Mouse (Mus musculus): ENCODE results near the gene Rpl10a. TPM values are rescaled to one million over a fixed set of nuclear protein-coding genes. Genes with fewer than 3 reads are reported as not detected.

Gene Rpl10a
- polyA plus RNA-seq, 1 experiment from 2014 or later = 313 TPM

DNA sequence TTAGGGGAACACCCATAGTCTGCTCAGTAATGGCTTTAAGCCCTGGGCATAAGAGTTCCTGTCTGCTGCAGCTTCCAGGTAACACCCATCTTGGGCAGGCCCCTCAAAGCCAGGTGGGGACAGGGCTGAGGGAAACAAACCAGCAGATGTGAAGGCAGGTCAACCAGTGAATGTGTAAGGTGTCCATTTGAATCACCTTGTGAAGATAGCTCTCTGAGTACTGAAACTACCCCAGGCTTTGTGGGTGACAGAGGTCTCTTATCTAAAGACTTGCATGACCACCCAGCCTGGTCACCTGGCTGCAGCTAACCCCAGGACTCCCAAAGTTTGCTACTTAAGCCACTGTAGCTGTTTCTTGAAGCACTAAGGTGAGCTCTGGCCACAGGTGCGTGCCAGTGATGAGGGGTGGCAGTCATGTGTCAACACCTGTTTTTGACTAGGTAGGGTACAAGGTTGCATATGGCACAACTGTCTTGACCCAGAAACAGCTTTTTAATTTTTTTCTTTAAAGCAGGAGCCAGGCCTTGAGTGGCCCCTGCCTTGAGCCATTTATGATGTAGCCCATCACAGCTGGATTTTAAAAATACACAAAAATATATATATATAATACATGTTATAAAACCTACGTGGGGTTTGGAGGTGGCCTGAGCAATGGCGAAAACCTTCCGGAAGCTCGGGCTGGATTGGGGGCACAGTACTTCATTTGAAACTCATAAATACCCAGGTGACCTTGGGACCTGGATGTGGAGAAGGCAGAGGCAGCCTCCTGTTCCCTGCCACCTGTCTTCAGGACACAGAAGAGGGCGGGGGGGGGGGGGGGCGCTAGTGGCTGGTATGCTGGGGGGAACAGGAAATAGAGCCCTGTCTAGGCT, 3.2 kb downstream of the Rpl10a start:
- ATAC-seq (ENCODE audit: insufficient read depth) = no peak
- Histone ChIP-seq H3K4me2 (no peak overlapping the region), H3K27me3 (peaks cover 12% of the 10 kb centered on the region), H3K36me3 (replicated peaks) (peaks cover 27% of the 10 kb centered on the region), H3K9me3 (replicated peaks) (no peaks in the 10 kb centered on the region), H3K9ac (no peak overlapping the region), H3K27ac (replicated peaks) (no peak overlapping the region), H3K4me3 (replicated peaks) (no peak overlapping the region), H3K4me1 (replicated peaks) (peaks cover 43% of the 10 kb centered on the region)
- 29% methylated on average over 7 of the region's 7 CpGs for WGBS (ENCODE audit: insufficient replicate concordance)

DNA sequence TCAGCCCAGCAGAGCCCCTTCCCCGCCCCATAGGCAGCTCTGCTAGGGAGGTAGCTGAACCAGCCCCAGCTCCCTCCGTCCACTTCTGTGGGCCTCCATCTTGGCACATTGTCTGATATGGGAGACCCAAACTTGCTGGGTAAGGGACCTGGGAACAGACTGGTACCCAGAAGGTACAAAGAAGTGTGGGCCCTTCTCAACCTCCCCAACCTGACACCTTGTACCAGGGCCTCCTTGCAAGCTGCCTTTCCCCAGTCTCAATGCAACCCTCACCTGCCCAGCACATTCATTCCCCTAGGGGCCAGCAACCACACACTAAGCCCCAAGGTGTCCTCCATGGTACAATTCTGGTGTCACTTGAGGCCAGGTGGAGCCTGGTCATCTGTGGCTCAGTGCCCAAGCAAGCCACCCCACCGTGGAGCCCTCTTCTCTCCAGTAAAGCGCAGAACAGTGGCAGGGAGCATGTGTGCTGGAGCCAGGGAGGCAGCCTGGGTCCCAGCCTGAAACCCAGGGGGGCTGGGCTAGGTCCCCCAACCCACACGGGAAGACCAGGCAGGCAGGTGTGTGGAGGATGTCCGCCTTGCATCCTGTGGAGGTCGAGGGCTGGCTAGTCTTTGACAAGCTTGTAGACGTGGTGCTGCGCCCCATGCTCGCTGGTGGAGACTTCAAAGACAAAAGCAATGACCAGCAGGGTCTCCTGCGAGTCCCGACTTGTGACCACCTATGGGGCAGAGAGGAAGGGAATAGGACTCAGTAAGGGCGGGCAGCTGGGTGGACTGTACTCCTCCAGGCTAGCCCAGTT, 4.0 kb downstream of the Rpl10a start:
- H3K4me2 ChIP-seq = no peak overlapping the region
- H3K27ac ChIP-seq (replicated peaks) = no peak overlapping the region
- WGBS (ENCODE audit: insufficient replicate concordance) = 30% methylated on average over 13 of the region's 13 CpGs
- ATAC-seq (ENCODE audit: insufficient read depth) = no peak
- H3K4me3 ChIP-seq (replicated peaks) = no peak overlapping the region
- peaks cover 43% of the 10 kb centered on the region for H3K4me1 ChIP-seq (replicated peaks)
- H3K27me3 ChIP-seq = peaks cover 12% of the 10 kb centered on the region
- H3K9me3 ChIP-seq (replicated peaks) = no peaks in the 10 kb centered on the region
- no peak overlapping the region for H3K9ac ChIP-seq
- peaks cover 27% of the 10 kb centered on the region for H3K36me3 ChIP-seq (replicated peaks)

DNA sequence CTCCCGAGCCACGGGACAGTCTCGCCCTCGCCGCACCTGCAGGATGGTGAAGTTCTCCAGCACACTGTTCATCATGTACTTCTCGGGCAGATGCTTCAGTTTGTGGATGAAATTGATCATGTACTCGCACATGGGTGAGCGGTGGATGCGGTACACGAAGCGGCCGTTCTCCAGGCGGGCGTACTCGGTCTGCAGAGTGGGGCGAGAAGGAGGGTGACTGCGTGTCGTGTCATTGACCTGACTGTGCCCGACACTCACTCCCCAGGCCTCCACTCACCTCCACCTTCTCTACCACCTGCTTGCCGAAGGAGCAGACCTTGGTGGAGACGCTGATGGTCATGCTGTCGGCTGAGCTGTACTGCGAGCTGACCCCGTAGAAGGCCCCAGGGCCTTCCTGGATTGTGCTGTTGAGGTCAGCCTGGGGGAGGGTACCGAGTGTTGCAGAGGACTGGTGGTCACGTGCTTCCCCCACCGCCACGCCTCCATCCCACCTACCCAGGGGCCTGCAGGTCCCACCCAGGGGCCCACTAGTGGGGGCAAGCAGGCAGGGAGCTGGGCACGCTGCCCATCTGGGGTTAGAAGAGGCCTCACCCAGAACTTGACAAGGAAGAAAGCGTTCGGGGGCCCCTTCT, 4.8 kb downstream of the Rpl10a start:
- H3K36me3 ChIP-seq (replicated peaks) = peaks cover 27% of the 10 kb centered on the region
- H3K4me1 ChIP-seq (replicated peaks) = peaks cover 37% of the 10 kb centered on the region
- H3K4me2 ChIP-seq = no peak overlapping the region
- no peak overlapping the region for H3K4me3 ChIP-seq (replicated peaks)
- 31% methylated on average over 31 of the region's 31 CpGs for WGBS (ENCODE audit: insufficient replicate concordance)
- no peak for ATAC-seq (ENCODE audit: insufficient read depth)
- no peaks in the 10 kb centered on the region for H3K9me3 ChIP-seq (replicated peaks)
- H3K9ac ChIP-seq = no peak overlapping the region
- H3K27me3 ChIP-seq = peaks cover 12% of the 10 kb centered on the region
- no peak overlapping the region for H3K27ac ChIP-seq (replicated peaks)

DNA sequence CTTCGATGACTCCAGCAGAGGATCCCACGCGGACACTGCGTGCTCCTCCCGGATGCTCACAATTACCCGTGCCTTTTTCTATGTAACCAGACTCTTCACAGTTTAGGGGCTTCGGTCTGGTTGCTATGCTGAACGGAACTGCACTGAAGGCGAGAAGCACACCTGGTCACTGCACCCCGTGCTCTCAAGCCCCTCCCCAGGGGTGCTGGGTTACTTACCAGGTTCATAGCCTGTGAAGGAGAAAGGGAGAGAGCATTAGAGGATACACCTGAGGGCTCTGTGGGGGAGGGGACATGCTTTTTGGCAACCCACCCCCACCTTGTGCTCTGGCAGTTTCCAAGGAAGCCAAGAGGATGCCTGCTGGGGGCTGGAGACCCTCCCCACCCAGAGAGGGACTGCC, 7.0 kb downstream of the Rpl10a start:
- no peak overlapping the region for H3K9ac ChIP-seq
- H3K4me3 ChIP-seq (replicated peaks) = no peak overlapping the region
- H3K27ac ChIP-seq (replicated peaks) = no peak overlapping the region
- no peaks in the 10 kb centered on the region for H3K9me3 ChIP-seq (replicated peaks)
- ATAC-seq (ENCODE audit: insufficient read depth) = no peak
- H3K4me1 ChIP-seq (replicated peaks) = peaks cover 18% of the 10 kb centered on the region
- H3K4me2 ChIP-seq = no peak overlapping the region
- peaks cover 22% of the 10 kb centered on the region for H3K36me3 ChIP-seq (replicated peaks)
- peaks cover 12% of the 10 kb centered on the region for H3K27me3 ChIP-seq
- 60% methylated on average over 10 of the region's 10 CpGs for WGBS (ENCODE audit: insufficient replicate concordance)

DNA sequence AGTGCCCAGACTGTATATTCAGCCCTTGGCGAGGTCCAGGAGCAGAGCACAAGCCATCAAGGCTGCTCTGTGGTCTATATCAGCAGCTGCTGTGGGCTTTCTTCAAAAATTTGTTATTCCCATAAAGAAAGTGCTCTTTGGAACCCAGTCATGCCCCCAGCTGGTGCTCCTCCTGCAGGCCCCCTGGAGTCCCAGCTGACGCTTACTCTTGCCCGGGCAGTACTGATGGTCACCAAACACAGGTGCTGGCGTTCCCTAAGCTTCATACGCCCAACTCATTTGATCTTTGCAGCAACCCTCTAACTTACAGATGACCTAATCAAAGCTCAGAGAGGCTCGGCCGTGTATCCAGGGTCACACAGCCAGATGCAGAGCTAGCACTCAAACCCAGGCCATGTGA, 9.3 kb downstream of the Rpl10a start:
- H3K4me3 ChIP-seq (replicated peaks) = no peak overlapping the region
- H3K36me3 ChIP-seq (replicated peaks) = 0 out of 2 replicates have a peak, but pooled peaks cover 7% of the 10 kb centered on the region
- no peak overlapping the region for H3K9ac ChIP-seq
- peaks cover 24% of the 10 kb centered on the region for H3K4me1 ChIP-seq (replicated peaks)
- H3K9me3 ChIP-seq (replicated peaks) = no peaks in the 10 kb centered on the region
- no peak overlapping the region for H3K4me2 ChIP-seq
- ATAC-seq (ENCODE audit: insufficient read depth) = no peak
- 70% methylated on average over 7 of the region's 7 CpGs for WGBS (ENCODE audit: insufficient replicate concordance)
- H3K27ac ChIP-seq (replicated peaks) = no peak overlapping the region
- H3K27me3 ChIP-seq = peaks cover 16% of the 10 kb centered on the region

DNA sequence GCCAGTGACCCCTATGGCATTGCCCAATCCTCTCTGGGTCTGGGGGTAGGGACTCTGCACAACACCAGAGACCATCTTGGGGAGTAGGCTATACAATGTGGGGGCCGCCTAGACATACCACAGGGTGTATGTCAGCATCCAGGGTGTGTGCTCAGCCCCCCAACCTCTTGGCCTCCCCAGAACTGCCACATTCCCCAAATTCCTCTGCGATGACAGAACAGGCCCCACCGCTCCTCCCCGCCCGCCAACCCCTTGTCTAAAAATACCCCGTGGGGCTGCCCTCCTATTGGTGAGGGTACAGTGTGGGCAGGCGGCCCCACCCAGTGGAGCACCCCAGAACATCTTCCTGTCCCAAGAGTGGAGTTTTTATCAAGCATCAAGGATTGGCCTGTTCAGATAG, 12.3 kb downstream of the Rpl10a start:
- Histone ChIP-seq H3K9me3 (replicated peaks) (no peaks in the 10 kb centered on the region), H3K4me2 (peak overlapping the region; percentile 55), H3K27me3 (peaks cover 27% of the 10 kb centered on the region), H3K36me3 (replicated peaks) (0 out of 2 replicates have a peak, but pooled peaks cover 7% of the 10 kb centered on the region), H3K4me1 (replicated peaks) (peaks cover 22% of the 10 kb centered on the region), H3K27ac (replicated peaks) (no peak overlapping the region), H3K4me3 (replicated peaks) (no peak overlapping the region), H3K9ac (no peak overlapping the region)
- no peak for ATAC-seq (ENCODE audit: insufficient read depth)
- 54% methylated on average over 7 of the region's 7 CpGs for WGBS (ENCODE audit: insufficient replicate concordance)

DNA sequence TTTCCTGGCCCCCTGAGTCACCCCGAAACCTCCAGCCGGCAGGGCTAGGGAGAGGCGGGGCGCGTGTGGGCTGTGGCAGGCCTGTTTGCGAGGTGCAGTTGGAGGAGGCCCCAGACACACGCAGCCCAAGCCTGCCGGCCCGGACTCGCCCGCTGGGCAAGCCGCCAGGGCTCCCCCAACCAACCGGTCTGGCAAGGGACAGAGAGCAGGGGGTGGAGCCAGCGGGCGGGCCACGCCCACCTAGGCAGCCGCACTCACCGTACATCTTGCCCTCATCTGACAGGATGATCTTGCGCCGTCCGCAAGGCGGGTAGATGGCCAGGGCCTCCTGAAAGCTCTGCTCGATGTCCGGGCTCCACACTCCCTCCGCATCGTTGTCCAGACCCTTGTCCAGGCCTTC, 12.8 kb downstream of the Rpl10a start:
- 8% methylated on average over 26 of the region's 26 CpGs for WGBS (ENCODE audit: insufficient replicate concordance)
- ATAC-seq (ENCODE audit: insufficient read depth) = peak; percentile 69

DNA sequence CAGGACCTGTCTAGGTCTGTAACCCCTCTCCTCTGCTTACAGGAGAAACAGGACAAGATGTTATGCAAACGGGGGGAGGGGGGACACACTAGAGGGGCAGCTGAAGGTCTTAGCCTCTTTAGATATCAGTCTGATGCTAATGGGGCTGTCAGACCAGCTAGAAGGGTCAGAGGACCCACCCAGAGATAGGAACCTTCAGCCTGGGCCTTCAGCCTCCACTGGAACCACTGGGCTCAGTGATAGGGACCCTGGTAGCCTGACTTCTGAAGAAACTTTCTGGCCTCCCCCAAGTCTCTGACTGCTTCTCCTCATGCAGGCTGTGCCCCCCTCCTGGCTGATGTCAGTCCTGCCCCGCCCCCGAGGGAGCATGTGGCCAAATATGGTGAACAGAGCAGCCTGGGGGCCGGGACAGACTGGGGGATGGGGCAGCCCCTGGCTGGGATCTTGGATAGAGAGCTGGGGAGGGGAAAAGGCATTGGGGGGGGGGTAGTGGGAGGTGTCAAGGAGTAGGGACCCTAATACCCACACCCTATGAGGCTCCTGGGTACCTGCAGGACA, 15.9 kb downstream of the Rpl10a start:
- Histone ChIP-seq H3K27me3 (peaks cover 61% of the 10 kb centered on the region), H3K4me2 (no peak overlapping the region), H3K36me3 (replicated peaks) (0 out of 2 replicates have a peak, but pooled peaks cover 7% of the 10 kb centered on the region), H3K27ac (replicated peaks) (no peak overlapping the region), H3K9ac (no peak overlapping the region), H3K9me3 (replicated peaks) (no peaks in the 10 kb centered on the region), H3K4me3 (replicated peaks) (no peak overlapping the region), H3K4me1 (replicated peaks) (peaks cover 39% of the 10 kb centered on the region)
- ATAC-seq (ENCODE audit: insufficient read depth) = no peak
- 37% methylated on average over 4 of the region's 4 CpGs for WGBS (ENCODE audit: insufficient replicate concordance)

More for the DNA sequence above, 12.8 kb downstream of the Rpl10a start:
- H3K4me1 ChIP-seq (replicated peaks) = peaks cover 27% of the 10 kb centered on the region
- no peak overlapping the region for H3K9ac ChIP-seq
- no peak overlapping the region; the same call in 1 of the 2 replicates for H3K4me3 ChIP-seq (replicated peaks)
- 0 out of 2 replicates have a peak, but pooled peaks cover 7% of the 10 kb centered on the region for H3K36me3 ChIP-seq (replicated peaks)
- H3K27me3 ChIP-seq = peaks cover 32% of the 10 kb centered on the region
- no peaks in the 10 kb centered on the region for H3K9me3 ChIP-seq (replicated peaks)
- H3K4me2 ChIP-seq = peak overlapping the region; percentile 55
- H3K27ac ChIP-seq (replicated peaks) = no peak overlapping the region

DNA sequence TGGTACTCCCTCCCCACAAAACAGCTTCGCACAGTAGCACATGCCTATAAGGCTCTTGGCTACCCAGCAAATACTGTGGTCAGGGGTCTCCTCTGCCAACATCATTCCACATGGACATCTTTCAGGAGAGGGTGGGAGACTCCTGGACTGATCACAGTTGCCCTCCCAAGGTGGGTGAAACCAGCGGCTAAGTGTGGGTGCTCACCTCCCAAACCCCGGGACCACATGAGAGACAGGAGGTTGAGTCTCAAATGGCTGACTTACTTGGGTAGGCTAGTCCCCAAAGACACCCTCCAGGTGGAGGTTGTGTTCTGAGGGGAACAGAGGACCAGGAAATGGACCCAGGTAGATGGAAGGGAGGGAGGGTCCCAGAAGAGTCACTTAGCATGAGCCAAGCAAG, 16.4 kb downstream of the Rpl10a start:
- H3K9ac ChIP-seq = no peak overlapping the region
- 60% methylated on average over 3 of the region's 3 CpGs for WGBS (ENCODE audit: insufficient replicate concordance)
- peaks cover 45% of the 10 kb centered on the region for H3K4me1 ChIP-seq (replicated peaks)
- H3K27ac ChIP-seq (replicated peaks) = no peak overlapping the region
- H3K4me3 ChIP-seq (replicated peaks) = no peak overlapping the region
- no peak for ATAC-seq (ENCODE audit: insufficient read depth)
- H3K36me3 ChIP-seq (replicated peaks) = 0 out of 2 replicates have a peak, but pooled peaks cover 6% of the 10 kb centered on the region
- H3K9me3 ChIP-seq (replicated peaks) = no peaks in the 10 kb centered on the region
- H3K27me3 ChIP-seq = peaks cover 67% of the 10 kb centered on the region
- no peak overlapping the region for H3K4me2 ChIP-seq

DNA sequence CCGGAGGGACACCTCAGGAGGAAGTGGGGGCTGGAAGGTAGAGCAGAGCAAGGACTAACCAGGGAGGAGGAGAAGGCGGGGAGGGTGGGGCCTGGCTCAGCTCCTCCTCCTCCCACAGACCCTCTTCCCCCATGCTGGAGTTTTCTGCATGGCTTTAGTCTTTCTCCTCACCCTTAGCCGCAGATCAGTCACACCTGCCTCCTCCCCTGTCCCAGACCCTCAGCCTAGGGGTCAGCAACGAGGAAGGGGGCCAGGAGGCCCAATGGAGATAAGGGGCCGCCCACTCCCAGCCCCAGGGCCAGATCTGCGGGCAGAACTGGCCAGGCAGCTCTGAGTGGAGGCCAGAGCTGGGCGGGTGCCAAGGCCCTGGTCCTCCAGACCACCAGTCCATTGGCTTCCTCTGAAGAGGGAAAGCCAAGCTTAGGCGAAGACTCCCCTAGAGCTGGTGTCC, 17.0 kb downstream of the Rpl10a start:
- Histone ChIP-seq H3K27ac (replicated peaks) (no peak overlapping the region), H3K4me1 (replicated peaks) (peaks cover 51% of the 10 kb centered on the region), H3K9me3 (replicated peaks) (no peaks in the 10 kb centered on the region), H3K4me2 (no peak overlapping the region), H3K4me3 (replicated peaks) (no peak overlapping the region), H3K9ac (no peak overlapping the region), H3K36me3 (replicated peaks) (no peaks in the 10 kb centered on the region), H3K27me3 (peaks cover 73% of the 10 kb centered on the region)
- ATAC-seq (ENCODE audit: insufficient read depth) = no peak
- WGBS (ENCODE audit: insufficient replicate concordance) = 24% methylated on average over 8 of the region's 8 CpGs
